Mouse (Mus musculus): ENCODE measurements at regions not wholly inside any gene's neighbourhood (a gene's known extent, or its start where the extent isn't known, plus 50 kb on each side); places are given as distances from the start of the nearest gene placed in this dataset.

DNA sequence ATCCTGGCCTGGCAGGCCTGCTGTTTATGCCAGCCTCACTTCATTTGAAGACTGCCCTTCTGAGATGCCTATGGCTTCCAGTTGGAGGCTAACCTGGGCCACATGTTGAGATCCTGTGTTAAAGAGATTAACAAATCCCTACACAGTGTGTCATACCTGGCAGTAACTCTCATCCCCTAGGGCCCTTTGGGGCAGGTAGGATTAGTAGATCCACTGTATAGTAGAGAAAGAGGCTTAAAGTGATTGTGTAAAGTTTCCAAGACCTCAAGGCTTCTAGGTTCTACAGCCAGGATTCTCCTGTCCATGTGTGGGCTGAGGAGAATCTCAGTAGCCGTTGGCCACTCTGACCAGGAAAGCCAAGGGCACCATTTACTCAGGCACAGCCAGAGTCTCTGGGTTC lies 231.4 kb downstream of the Foxo1 start:
- TF ChIP-seq POLR2A (IDR thresholded peaks at IDR 0.05; ENCODE audit: borderline replicate concordance, extremely low read depth, low read depth, low read length) (no peak), CTCF (IDR thresholded peaks at IDR 0.05; ENCODE audit: insufficient read depth, low read length) (no peak)
